Mouse (Mus musculus): Measurements from ENCODE around the gene Parp3.

DNA sequence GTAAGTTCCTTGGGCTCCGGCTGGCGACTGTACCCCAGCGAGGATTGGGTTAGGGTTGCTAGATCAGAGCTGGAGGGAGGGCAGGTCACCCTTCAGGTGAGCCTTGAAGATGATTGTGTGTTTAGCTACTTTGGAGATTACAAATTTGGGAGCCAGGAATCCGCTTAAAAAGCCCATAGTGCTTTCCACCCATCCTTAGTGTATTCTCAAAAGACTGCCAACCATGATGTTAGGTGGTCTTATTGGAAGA, 46.8 kb downstream of the Parp3 start:
- TF ChIP-seq GATA1 (IDR thresholded peaks at IDR 0.05; ENCODE audit: low read length): no peak
- TF ChIP-seq TAL1 (IDR thresholded peaks at IDR 0.05; ENCODE audit: low read length): no peak

Measured in erythroblast, embryonic 14.5 days (primary cell).